Mouse (Mus musculus): ENCODE results near the gene Smim14. TPM values are rescaled to one million over a fixed set of nuclear protein-coding genes. Genes with fewer than 3 reads are reported as not detected.

Smim14 gene
- 99.4 and 108 TPM in 2 replicates for polyA plus RNA-seq (2015; fragmentation: Nextera tagmentation; extraction: Ambion mirVana)

DNA sequence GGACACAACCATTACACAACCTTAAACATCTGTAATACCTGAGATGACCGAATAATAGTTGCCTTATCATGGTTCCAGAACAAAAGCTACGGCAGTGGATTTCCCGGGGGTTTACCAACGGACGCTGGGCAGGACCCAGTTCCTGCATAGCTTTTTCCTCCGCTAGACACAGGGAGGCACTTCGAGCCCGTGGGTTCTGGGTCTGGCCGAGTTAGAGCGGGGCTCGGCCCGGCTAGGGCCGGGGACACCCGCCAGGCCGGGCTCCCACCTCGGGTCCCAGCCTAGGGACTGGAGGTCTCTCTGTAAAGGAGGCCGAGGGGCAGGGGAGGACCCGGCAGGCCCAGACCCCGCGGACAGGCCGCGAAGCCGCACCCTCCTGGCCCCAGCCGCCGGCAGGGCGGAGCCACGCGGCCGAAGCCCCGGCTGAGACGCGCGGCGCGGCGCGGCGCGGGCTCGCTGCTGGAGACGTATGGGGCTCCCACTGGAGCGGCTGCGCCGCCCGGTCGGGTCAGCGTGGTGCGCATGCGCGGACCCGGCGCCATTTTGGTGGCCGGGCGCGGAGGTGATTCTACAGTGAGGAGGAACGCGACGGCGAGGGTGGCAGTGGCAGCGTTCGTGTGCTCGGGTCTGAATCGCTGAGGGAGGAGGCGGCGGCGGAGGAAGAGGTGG lies at the start of gene Smim14, which contains the start of gene Ube2k:
Smim14 (minus strand) TSS at position 434 of the 669 bp plus-strand sequence.
Ube2k (plus strand) TSS at position 483 of the 669 bp plus-strand sequence.
- H3K27me3 ChIP-seq = no peaks in the 10 kb centered on the region
- peak within 1 kb of the TSS; percentile 92 for H3K4me3 ChIP-seq
- no peaks in the 10 kb centered on the region for H3K9me3 ChIP-seq
- ATAC-seq (ENCODE audit: borderline replicate concordance, extremely low read depth, low FRiP score, low TSS enrichment) = peak; percentile 98
- H3K36me3 ChIP-seq = no peaks in the 10 kb centered on the region
- peak within 1 kb of the TSS; percentile 65 for H3K4me2 ChIP-seq
- peak within 1 kb of the TSS; percentile 99 for H3K27ac ChIP-seq
- under 1% methylated on average over 63 of the region's 66 CpGs for WGBS
- H3K9ac ChIP-seq = peak within 1 kb of the TSS; percentile 99
- peaks cover 10% of the 10 kb centered on the region for H3K4me1 ChIP-seq

DNA sequence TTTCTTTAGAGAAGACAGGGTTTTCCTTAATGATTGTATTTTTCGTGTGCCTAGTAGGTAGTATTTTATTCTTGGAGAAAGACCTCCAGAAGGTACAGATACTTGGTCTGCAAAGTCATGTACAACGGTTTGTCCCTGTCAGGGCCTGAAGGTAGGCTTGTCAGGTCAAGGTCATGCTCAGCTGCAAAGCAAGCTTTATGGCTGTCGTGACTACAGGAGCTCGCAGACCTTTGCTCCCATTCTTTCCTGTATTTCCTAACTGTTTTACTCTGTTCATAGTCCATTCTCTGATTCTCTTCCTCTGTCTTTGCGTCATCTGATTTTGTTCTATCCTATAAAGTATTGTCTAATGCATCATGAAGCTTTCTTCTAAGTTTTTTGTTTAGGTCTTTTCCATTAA lies 49.3 kb upstream of the Smim14 start:
- ATAC-seq (ENCODE audit: borderline replicate concordance, extremely low read depth, low FRiP score, low TSS enrichment) = no peak
- Histone ChIP-seq H3K36me3 (peaks cover 24% of the 10 kb centered on the region; the same call in 1 of the 2 replicates), H3K27me3 (no peaks in the 10 kb centered on the region), H3K4me1 (no peaks in the 10 kb centered on the region), H3K4me3 (no peak overlapping the region), H3K9me3 (no peaks in the 10 kb centered on the region), H3K9ac (no peak overlapping the region), H3K4me2 (no peak overlapping the region), H3K27ac (no peak overlapping the region)
- 91% methylated on average over 5 of the region's 5 CpGs for WGBS

GRCm38 (mm10) chr5:65578545-65578944 lies 41.6 kb upstream of the Smim14 start:
- no peak for ATAC-seq (ENCODE audit: borderline replicate concordance, extremely low read depth, low FRiP score, low TSS enrichment)
- H3K4me1 ChIP-seq = no peaks in the 10 kb centered on the region
- 76% methylated on average over 3 of the region's 3 CpGs for WGBS

GRCm38 (mm10) chr5:65575896-65576295 lies 38.9 kb upstream of the Smim14 start:
- Histone ChIP-seq H3K4me3 (no peak overlapping the region), H3K9ac (no peak overlapping the region), H3K4me1 (no peaks in the 10 kb centered on the region), H3K9me3 (no peaks in the 10 kb centered on the region), H3K36me3 (peaks cover 23% of the 10 kb centered on the region; the same call in 1 of the 2 replicates), H3K27ac (no peak overlapping the region), H3K4me2 (no peak overlapping the region), H3K27me3 (no peaks in the 10 kb centered on the region)
- 87% methylated on average over 2 of the region's 2 CpGs for WGBS
- ATAC-seq (ENCODE audit: borderline replicate concordance, extremely low read depth, low FRiP score, low TSS enrichment) = no peak

More at GRCm38 (mm10) chr5:65578545-65578944, 41.6 kb upstream of the Smim14 start:
- Histone ChIP-seq H3K9me3 (no peaks in the 10 kb centered on the region), H3K4me2 (no peak overlapping the region), H3K36me3 (peaks cover 26% of the 10 kb centered on the region; the same call in 1 of the 2 replicates), H3K9ac (no peak overlapping the region), H3K27ac (no peak overlapping the region), H3K4me3 (no peak overlapping the region), H3K27me3 (no peaks in the 10 kb centered on the region)

GRCm38 (mm10) chr5:65574876-65575275 lies 37.9 kb upstream of the Smim14 start:
- no peaks in the 10 kb centered on the region for H3K27me3 ChIP-seq
- H3K27ac ChIP-seq = no peak overlapping the region
- H3K4me3 ChIP-seq = no peak overlapping the region
- no peak for ATAC-seq (ENCODE audit: borderline replicate concordance, extremely low read depth, low FRiP score, low TSS enrichment)
- H3K36me3 ChIP-seq = peaks cover 23% of the 10 kb centered on the region; the same call in 1 of the 2 replicates
- no peaks in the 10 kb centered on the region for H3K4me1 ChIP-seq
- no peaks in the 10 kb centered on the region for H3K9me3 ChIP-seq
- 76% methylated on average over 2 of the region's 2 CpGs for WGBS
- no peak overlapping the region for H3K9ac ChIP-seq
- H3K4me2 ChIP-seq = no peak overlapping the region

- peaks cover 11% of the 10 kb centered on the region for H3K36me3 ChIP-seq
- no peaks in the 10 kb centered on the region for H3K9me3 ChIP-seq
- H3K27ac ChIP-seq = no peak overlapping the region
- no peaks in the 10 kb centered on the region for H3K4me1 ChIP-seq
- 77% methylated on average over 2 of the region's 2 CpGs for WGBS
- H3K9ac ChIP-seq = no peak overlapping the region
- no peak for ATAC-seq (ENCODE audit: borderline replicate concordance, extremely low read depth, low FRiP score, low TSS enrichment)
- H3K27me3 ChIP-seq = no peaks in the 10 kb centered on the region
- no peak overlapping the region for H3K4me2 ChIP-seq
- H3K4me3 ChIP-seq = no peak overlapping the region
These were observed 28.5 kb upstream of the Smim14 start for GRCm38 (mm10) chr5:65565486-65565885.

- no peak overlapping the region for H3K4me2 ChIP-seq
- no peak overlapping the region for H3K4me3 ChIP-seq
- no peaks in the 10 kb centered on the region for H3K4me1 ChIP-seq
- no peaks in the 10 kb centered on the region for H3K9me3 ChIP-seq
- H3K9ac ChIP-seq = no peak overlapping the region
- H3K27ac ChIP-seq = no peak overlapping the region
- H3K36me3 ChIP-seq = no peaks in the 10 kb centered on the region
- no peak for ATAC-seq (ENCODE audit: borderline replicate concordance, extremely low read depth, low FRiP score, low TSS enrichment)
- WGBS = 46% methylated on average over 20 of the region's 20 CpGs
- H3K27me3 ChIP-seq = no peaks in the 10 kb centered on the region
These were observed 24.3 kb upstream of the Smim14 start for GRCm38 (mm10) chr5:65561125-65561893.

DNA sequence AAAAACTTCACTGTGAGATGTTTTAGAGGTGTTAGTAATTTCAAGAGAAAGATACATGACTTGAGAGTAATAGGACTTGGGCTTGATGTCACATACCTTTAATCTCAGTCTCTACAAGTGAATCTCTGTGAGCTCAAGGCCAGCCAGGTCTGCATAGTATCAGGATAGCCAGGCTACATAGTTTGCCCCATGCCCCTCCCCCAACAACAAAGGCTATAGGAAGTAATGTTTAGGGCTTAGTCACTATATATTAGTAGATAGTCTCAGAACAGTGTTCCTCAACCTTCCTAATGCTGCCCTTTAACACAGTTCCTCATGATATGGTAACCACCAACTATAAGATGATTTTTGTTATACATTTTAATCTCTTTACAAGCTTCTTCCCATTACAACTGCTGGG lies 20.1 kb upstream of the Smim14 start:
- Histone ChIP-seq H3K4me1 (no peaks in the 10 kb centered on the region), H3K4me2 (no peak overlapping the region), H3K36me3 (0 out of 2 replicates have a peak, but pooled peaks cover 2% of the 10 kb centered on the region), H3K27me3 (no peaks in the 10 kb centered on the region), H3K27ac (no peak overlapping the region), H3K9ac (no peak overlapping the region), H3K9me3 (no peaks in the 10 kb centered on the region), H3K4me3 (no peak overlapping the region)
- no peak for ATAC-seq (ENCODE audit: borderline replicate concordance, extremely low read depth, low FRiP score, low TSS enrichment)

DNA sequence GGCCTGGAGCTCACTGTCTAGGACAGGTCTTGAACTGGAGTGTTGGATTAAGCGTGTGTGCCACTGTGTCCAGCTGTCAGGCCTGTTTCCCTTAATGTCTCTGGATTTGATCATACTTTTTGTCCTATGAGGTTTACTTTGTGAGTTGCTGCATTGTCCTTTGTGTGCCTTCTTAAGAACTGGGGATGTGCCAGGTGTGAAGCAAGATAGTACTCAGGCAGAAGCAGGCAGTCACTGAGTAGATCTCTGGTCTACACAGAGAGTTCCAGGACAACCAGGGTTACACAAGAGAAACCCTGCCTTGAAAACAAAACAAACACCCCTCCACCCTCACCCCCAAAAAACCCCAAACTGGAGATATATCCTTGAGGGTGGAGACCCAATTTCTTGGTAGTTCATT lies 12.7 kb upstream of the Smim14 start:
- Histone ChIP-seq H3K4me1 (no peaks in the 10 kb centered on the region), H3K4me3 (no peak overlapping the region), H3K36me3 (0 out of 2 replicates have a peak, but pooled peaks cover 2% of the 10 kb centered on the region), H3K9ac (no peak overlapping the region), H3K27ac (no peak overlapping the region), H3K4me2 (no peak overlapping the region), H3K27me3 (no peaks in the 10 kb centered on the region), H3K9me3 (no peaks in the 10 kb centered on the region)
- no peak for ATAC-seq (ENCODE audit: borderline replicate concordance, extremely low read depth, low FRiP score, low TSS enrichment)
- WGBS = 89% methylated on average over 1 of the region's 1 CpGs

- Histone ChIP-seq H3K9ac (no peak overlapping the region), H3K4me2 (no peak overlapping the region), H3K9me3 (no peaks in the 10 kb centered on the region), H3K27me3 (no peaks in the 10 kb centered on the region), H3K36me3 (no peaks in the 10 kb centered on the region), H3K4me3 (no peak overlapping the region), H3K4me1 (no peaks in the 10 kb centered on the region), H3K27ac (no peak overlapping the region)
- 87% methylated on average over 2 of the region's 2 CpGs for WGBS
- ATAC-seq (ENCODE audit: borderline replicate concordance, extremely low read depth, low FRiP score, low TSS enrichment) = no peak
These were observed 7.6 kb upstream of the Smim14 start for GRCm38 (mm10) chr5:65544616-65545015.

- H3K36me3 ChIP-seq = no peaks in the 10 kb centered on the region
These were observed 6.5 kb upstream of the Smim14 start for GRCm38 (mm10) chr5:65543491-65543890.

DNA sequence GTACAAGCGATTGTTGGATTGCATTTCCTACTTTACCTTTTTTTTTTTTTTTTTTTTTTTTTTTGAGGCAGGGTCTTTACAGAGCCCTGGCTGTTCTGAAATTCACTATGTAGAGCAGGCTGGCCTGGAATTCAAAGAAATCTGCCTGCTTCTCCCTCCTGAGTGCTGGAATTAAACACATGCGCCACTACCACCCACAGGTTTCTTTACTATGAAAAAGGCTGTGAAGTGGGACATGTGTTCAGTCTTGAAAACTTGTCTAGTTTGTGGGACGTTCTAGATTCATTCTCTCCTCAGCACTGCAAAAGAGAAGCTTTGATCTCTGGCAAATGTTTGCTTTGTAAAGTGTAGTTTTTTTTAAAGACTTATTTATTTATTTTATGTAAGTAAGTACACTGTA lies 4.9 kb upstream of the Smim14 start:
- Histone ChIP-seq H3K27ac (no peak overlapping the region), H3K27me3 (no peaks in the 10 kb centered on the region), H3K4me2 (no peak overlapping the region), H3K4me1 (peaks cover 7% of the 10 kb centered on the region), H3K9ac (no peak overlapping the region), H3K9me3 (no peaks in the 10 kb centered on the region), H3K36me3 (no peaks in the 10 kb centered on the region), H3K4me3 (no peak overlapping the region)
- no peak for ATAC-seq (ENCODE audit: borderline replicate concordance, extremely low read depth, low FRiP score, low TSS enrichment)
- 72% methylated on average over 3 of the region's 3 CpGs for WGBS

More at GRCm38 (mm10) chr5:65543491-65543890, 6.5 kb upstream of the Smim14 start:
- Histone ChIP-seq H3K27me3 (no peaks in the 10 kb centered on the region), H3K9me3 (no peaks in the 10 kb centered on the region), H3K4me2 (no peak overlapping the region), H3K27ac (no peak overlapping the region), H3K4me3 (no peak overlapping the region), H3K9ac (no peak overlapping the region), H3K4me1 (peaks cover 7% of the 10 kb centered on the region)
- WGBS = 84% methylated on average over 1 of the region's 1 CpGs
- ATAC-seq (ENCODE audit: borderline replicate concordance, extremely low read depth, low FRiP score, low TSS enrichment) = no peak

Data from lung, embryonic 15.5 days (tissue).